Mouse (Mus musculus) ES-Bruce4 (cell line): ENCODE data around the gene Vmn2r124.
"Not testable (repeated sequence)": the region's sequence is repeated elsewhere in the genome, so short reads cannot be mapped to it uniquely, and the experiment has no call there.

ENCODE experiments used
- CTCF ChIP-seq: IDR thresholded peaks from one replicate; pipeline ENCODE4 v1.8.1; 2011; ENCODE audit warnings: low read depth, low read length
- EP300 ChIP-seq: IDR thresholded peaks from 2 replicates; pipeline ENCODE4 v1.6.1; 2011; ENCODE audit warnings: low read depth, low read length; ENCODE audit not compliant: insufficient read depth
- POLR2A ChIP-seq: IDR thresholded peaks from one replicate; pipeline ENCODE4 v1.8.1; 2011; ENCODE audit warnings: low read length; ENCODE audit not compliant: insufficient read depth

- TF ChIP-seq CTCF, POLR2A, EP300: not testable (repeated sequence)
These were observed 46.4 kb downstream of the Vmn2r124 start for GRCm38 (mm10) chr17:18095626-18096025.
